Mouse (Mus musculus): Measurements from ENCODE around the gene Mbd3l2. TPM values are rescaled to one million over a fixed set of nuclear protein-coding genes. Genes with fewer than 3 reads are reported as not detected.

Gene Mbd3l2
- polyA plus RNA-seq, 1 experiment from 2014 or later: not detected

DNA sequence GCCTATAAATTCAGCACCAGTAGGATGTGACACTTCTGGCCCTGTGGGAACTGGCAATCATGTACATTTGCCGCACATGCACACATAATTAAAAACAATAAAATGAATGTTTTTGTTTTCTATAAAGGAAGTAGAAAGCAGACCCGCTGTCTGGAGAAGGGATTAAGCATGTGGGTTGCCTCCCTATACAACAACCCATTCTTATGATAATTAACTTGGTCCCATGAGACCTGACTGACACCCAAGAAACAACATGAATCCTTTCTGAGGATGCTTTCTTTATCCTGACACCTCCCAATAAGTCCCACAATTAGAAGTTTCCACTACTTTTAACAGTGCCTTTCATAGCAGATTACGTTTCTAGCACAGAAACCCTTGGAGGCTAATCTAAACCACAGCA lies 36.9 kb downstream of the Mbd3l2 start:
- 69% methylated on average over 3 of the region's 3 CpGs for WGBS
- Histone ChIP-seq H3K27ac (replicated peaks; ENCODE audit: low read depth, low read length) (no peak overlapping the region), H3K36me3 (replicated peaks; ENCODE audit: control insufficient read depth, insufficient read depth, low read depth, low read length) (no peaks in the 10 kb centered on the region), H3K4me2 (ENCODE audit: low read depth, low read length) (no peak overlapping the region), H3K9me3 (replicated peaks; ENCODE audit: control insufficient read depth, low read length) (no peaks in the 10 kb centered on the region), H3K27me3 (ENCODE audit: control insufficient read depth, insufficient read depth, low read length) (no peaks in the 10 kb centered on the region), H3K9ac (replicated peaks; ENCODE audit: low read length) (no peak overlapping the region), H3K4me1 (ENCODE audit: control insufficient read depth, insufficient read depth, low read length) (no peaks in the 10 kb centered on the region), H3K4me3 (ENCODE audit: low read depth, low read length) (no peak overlapping the region)
- ATAC-seq (replicated peaks; ENCODE audit: insufficient number of reproducible peaks, low FRiP score, low TSS enrichment, low read depth) (no peak), DNase-seq (ENCODE audit: low spot score) (no peak)

GRCm38 (mm10) chr9:18468005-18468404 lies 37.6 kb downstream of the Mbd3l2 start:
- H3K9ac ChIP-seq (replicated peaks; ENCODE audit: low read length): no peak overlapping the region
- H3K4me2 ChIP-seq (ENCODE audit: low read depth, low read length): no peak overlapping the region
- ATAC-seq (replicated peaks; ENCODE audit: insufficient number of reproducible peaks, low FRiP score, low TSS enrichment, low read depth) (no peak), DNase-seq (ENCODE audit: low spot score) (no peak)
- H3K36me3 ChIP-seq (replicated peaks; ENCODE audit: control insufficient read depth, insufficient read depth, low read depth, low read length): no peaks in the 10 kb centered on the region
- H3K27me3 ChIP-seq (ENCODE audit: control insufficient read depth, insufficient read depth, low read length): no peaks in the 10 kb centered on the region
- H3K27ac ChIP-seq (replicated peaks; ENCODE audit: low read depth, low read length): no peak overlapping the region
- WGBS: 94% methylated on average over 3 of the region's 3 CpGs
- no peaks in the 10 kb centered on the region for H3K4me1 ChIP-seq (ENCODE audit: control insufficient read depth, insufficient read depth, low read length)
- no peaks in the 10 kb centered on the region for H3K9me3 ChIP-seq (replicated peaks; ENCODE audit: control insufficient read depth, low read length)
- no peak overlapping the region for H3K4me3 ChIP-seq (ENCODE audit: low read depth, low read length)

GRCm38 (mm10) chr9:18473324-18474128 lies 43.1 kb downstream of the Mbd3l2 start:
- peak overlapping the region; percentile 29 for H3K4me2 ChIP-seq (ENCODE audit: low read depth, low read length)
- H3K36me3 ChIP-seq (replicated peaks; ENCODE audit: control insufficient read depth, insufficient read depth, low read depth, low read length): no peaks in the 10 kb centered on the region
- ATAC-seq (replicated peaks; ENCODE audit: insufficient number of reproducible peaks, low FRiP score, low TSS enrichment, low read depth): peak; percentile 98
- DNase-seq (ENCODE audit: low spot score): peak; percentile 89
- peak overlapping the region; percentile 83 for H3K27ac ChIP-seq (replicated peaks; ENCODE audit: low read depth, low read length)
- no peaks in the 10 kb centered on the region for H3K4me1 ChIP-seq (ENCODE audit: control insufficient read depth, insufficient read depth, low read length)
- H3K4me3 ChIP-seq (ENCODE audit: low read depth, low read length): peak overlapping the region; percentile 57
- 4% methylated on average over 39 of the region's 39 CpGs for WGBS
- no peaks in the 10 kb centered on the region for H3K9me3 ChIP-seq (replicated peaks; ENCODE audit: control insufficient read depth, low read length)
- no peaks in the 10 kb centered on the region for H3K27me3 ChIP-seq (ENCODE audit: control insufficient read depth, insufficient read depth, low read length)
- peak overlapping the region; percentile 69 for H3K9ac ChIP-seq (replicated peaks; ENCODE audit: low read length)

- H3K27ac ChIP-seq (replicated peaks; ENCODE audit: low read depth, low read length): no peak within 1 kb of the TSS
- no peak within 1 kb of the TSS for H3K4me2 ChIP-seq (ENCODE audit: low read depth, low read length)
- no peak within 1 kb of the TSS for H3K4me3 ChIP-seq (ENCODE audit: low read depth, low read length)
- ATAC-seq (replicated peaks; ENCODE audit: insufficient number of reproducible peaks, low FRiP score, low TSS enrichment, low read depth) (no peak), DNase-seq (ENCODE audit: low spot score) (no peak)
- WGBS: 74% methylated on average over 3 of the region's 3 CpGs
- H3K4me1 ChIP-seq (ENCODE audit: control insufficient read depth, insufficient read depth, low read length): no peaks in the 10 kb centered on the region
- no peaks in the 10 kb centered on the region for H3K27me3 ChIP-seq (ENCODE audit: control insufficient read depth, insufficient read depth, low read length)
- H3K36me3 ChIP-seq (replicated peaks; ENCODE audit: control insufficient read depth, insufficient read depth, low read depth, low read length): no peaks in the 10 kb centered on the region
- no peak within 1 kb of the TSS for H3K9ac ChIP-seq (replicated peaks; ENCODE audit: low read length)
- no peaks in the 10 kb centered on the region for H3K9me3 ChIP-seq (replicated peaks; ENCODE audit: control insufficient read depth, low read length)
Measured at GRCm38 (mm10) chr9:18478168-18478567, 47.7 kb downstream of the Mbd3l2 start, which contains the start of the genes Zfp558 and Mbd3l1. TSS of gene Zfp558 (minus strand) at chr9:18478268. TSS of gene Mbd3l1 (plus strand) at chr9:18478359.

Small RNA genes lying within 50 kb of the gene (microRNA-seq; reads per million reads assigned to microRNA genes)
- not detected for gene Gm22854 (ENCODE audit: borderline number of aligned reads)

Other genes with a start within 250 kb of the Mbd3l2 start
- gene Chordc1, start 138.5 kb upstream of the Mbd3l2 start, polyA plus RNA-seq (2014; fragmentation: Nextera tagmentation; extraction: Ambion mirVana): 128 and 142 TPM in 2 replicates
- 3.1 and 4.4 TPM in 2 replicates for gene Naalad2, start 27.7 kb upstream of the Mbd3l2 start, polyA plus RNA-seq (2014; fragmentation: Nextera tagmentation; extraction: Ambion mirVana)
- gene Ubtfl1, start 26.2 kb upstream of the Mbd3l2 start, polyA plus RNA-seq (2014; fragmentation: Nextera tagmentation; extraction: Ambion mirVana): not detected in 2 replicates
- 11.6 and 15.9 TPM in 2 replicates for gene Zfp558, start 47.6 kb downstream of the Mbd3l2 start, polyA plus RNA-seq (2014; fragmentation: Nextera tagmentation; extraction: Ambion mirVana)
- gene Mbd3l1, start 47.7 kb downstream of the Mbd3l2 start, polyA plus RNA-seq (2014; fragmentation: Nextera tagmentation; extraction: Ambion mirVana): not detected in 2 replicates
- 0.01 TPM in 1 of 2 replicates, not detected in the other for gene Muc16, start 243.9 kb downstream of the Mbd3l2 start, polyA plus RNA-seq (2014; fragmentation: Nextera tagmentation; extraction: Ambion mirVana)